Mouse (Mus musculus): ENCODE data around the gene Gm19345.

DNA sequence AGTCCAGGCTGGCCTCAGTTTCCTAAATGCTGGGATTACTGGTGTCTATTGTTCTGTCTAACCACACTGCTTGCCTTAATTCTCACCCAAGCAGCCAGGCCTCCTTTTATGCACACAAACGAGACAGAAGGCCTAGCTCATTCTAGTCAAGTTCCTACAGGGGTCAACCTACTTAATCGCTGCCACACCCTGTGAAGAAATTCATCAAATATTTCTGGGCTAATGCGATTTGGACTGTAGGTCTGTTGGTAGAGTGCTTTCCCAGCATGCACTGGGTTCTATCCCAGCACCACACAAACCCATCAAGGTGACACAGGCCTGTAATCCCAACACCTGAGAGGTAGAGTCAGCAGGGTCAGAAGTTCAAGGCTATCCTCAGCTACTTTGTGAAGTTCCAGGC, 22.1 kb upstream of the Gm19345 start:
- TF ChIP-seq ZNF384 (IDR thresholded peaks at IDR 0.05; ENCODE audit: low read depth, low read length) (no peak), MAFK (IDR thresholded peaks at IDR 0.05; ENCODE audit: insufficient read depth, low read depth, low read length) (no peak), HCFC1 (IDR thresholded peaks at IDR 0.05; ENCODE audit: borderline replicate concordance, insufficient read depth, low read length) (no peak)
